Mouse (Mus musculus) intestine, embryonic 16.5 days (tissue): ENCODE measurements around the gene Foxd4. TPM values are rescaled to one million over a fixed set of nuclear protein-coding genes. Genes with fewer than 3 reads are reported as not detected.

ENCODE experiments used
- microRNA-seq: library from miRNA; unstranded; fragments of <30 nt; microRNA quantifications from one replicate; pipeline ENCODE4, GENCODE M21; 2016
- polyA plus RNA-seq: library from polyadenylated mRNA; unstranded; fragments of >200 nt; fragmentation: Nextera tagmentation; extraction: Ambion mirVana; gene quantifications from 2 replicates; pipeline ENCODE4 v1.2.1, GENCODE M21; 2015

Gene Foxd4
- polyA plus RNA-seq, 1 experiment from 2014 or later, result not detected

Small RNA genes lying within 50 kb of the gene (microRNA-seq; reads per million reads assigned to microRNA genes)
- gene Mir3084-1, result not detected

Other genes with a start within 250 kb of the Foxd4 start
- 3.8 and 4.8 TPM in 2 replicates for gene Tmem252, start 227.2 kb downstream of the Foxd4 start, polyA plus RNA-seq
- gene Pgm5, start 39.3 kb downstream of the Foxd4 start, polyA plus RNA-seq, result 3.0 and 4.8 TPM in 2 replicates
- gene Gm10053, start 25.5 kb downstream of the Foxd4 start, polyA plus RNA-seq, result 316 and 355 TPM in 2 replicates
- 15.6 and 16.4 TPM in 2 replicates for gene Cbwd1, start 60.4 kb upstream of the Foxd4 start, polyA plus RNA-seq
- gene Dock8, start 98.3 kb upstream of the Foxd4 start, polyA plus RNA-seq, result 5.0 and 5.4 TPM in 2 replicates